Mouse (Mus musculus) thymus, adult 2 months (tissue): ENCODE measurements at regions not wholly inside any gene's neighbourhood (a gene's known extent, or its start where the extent isn't known, plus 50 kb on each side); places are given as distances from the start of the nearest gene placed in this dataset.

Experiments used
- DNase-seq: peaks from one replicate; pipeline ENCODE4 v3.0.0; 2021
- H3K27ac ChIP-seq: fragments of 200-500 bp; 2 replicates; pipeline ENCODE4 v1.5.1; 2012; ENCODE audit warnings: low read length, control low read depth; ENCODE audit not compliant: control insufficient read depth, insufficient read depth
- H3K27me3 ChIP-seq: fragments of 200-500 bp; 2 replicates; pipeline ENCODE4 v1.6.1; 2012; ENCODE audit warnings: mild to moderate bottlenecking, low read length, moderate library complexity, mixed read lengths; ENCODE audit not compliant: control insufficient read depth, insufficient read depth
- H3K36me3 ChIP-seq: fragments of 200-500 bp; 2 replicates; pipeline ENCODE4 v1.6.1; 2012; ENCODE audit warnings: mild to moderate bottlenecking, low read length, moderate library complexity; ENCODE audit not compliant: control insufficient read depth, insufficient read depth
- H3K4me1 ChIP-seq: fragments of 200-500 bp; replicated peaks from 2 replicates; pipeline ENCODE4 v1.6.1; 2012; ENCODE audit warnings: low read length; ENCODE audit not compliant: control insufficient read depth, insufficient read depth
- H3K4me3 ChIP-seq: fragments of 200-500 bp; 2 replicates; pipeline ENCODE4 v1.5.1; 2012; ENCODE audit warnings: mild to moderate bottlenecking, low read length, control low read depth, moderate library complexity; ENCODE audit not compliant: control insufficient read depth, insufficient read depth
- CTCF ChIP-seq: fragments of 200-500 bp; IDR thresholded peaks from 2 replicates; pipeline ENCODE4 v1.5.1; 2012; ENCODE audit warnings: mild to moderate bottlenecking, control low read depth, low read length, moderate library complexity, borderline replicate concordance; ENCODE audit not compliant: control insufficient read depth, poor library complexity, insufficient read depth; ENCODE audit errors: extremely low read depth
- POLR2A ChIP-seq: fragments of 200-500 bp; IDR thresholded peaks from 2 replicates; pipeline ENCODE4 v1.6.1; 2012; ENCODE audit warnings: mild to moderate bottlenecking, low read length, control low read depth, moderate library complexity; ENCODE audit not compliant: control insufficient read depth, poor library complexity, insufficient read depth; ENCODE audit errors: extremely low read depth
- WGBS: fragments of 180-500 bp; shearing (Covaris S2); methylation state at CpG from one replicate; pipeline ENCODE4 v1.1.7; 2018; 5-methylcytosine and 5-hydroxymethylcytosine counted together

DNA sequence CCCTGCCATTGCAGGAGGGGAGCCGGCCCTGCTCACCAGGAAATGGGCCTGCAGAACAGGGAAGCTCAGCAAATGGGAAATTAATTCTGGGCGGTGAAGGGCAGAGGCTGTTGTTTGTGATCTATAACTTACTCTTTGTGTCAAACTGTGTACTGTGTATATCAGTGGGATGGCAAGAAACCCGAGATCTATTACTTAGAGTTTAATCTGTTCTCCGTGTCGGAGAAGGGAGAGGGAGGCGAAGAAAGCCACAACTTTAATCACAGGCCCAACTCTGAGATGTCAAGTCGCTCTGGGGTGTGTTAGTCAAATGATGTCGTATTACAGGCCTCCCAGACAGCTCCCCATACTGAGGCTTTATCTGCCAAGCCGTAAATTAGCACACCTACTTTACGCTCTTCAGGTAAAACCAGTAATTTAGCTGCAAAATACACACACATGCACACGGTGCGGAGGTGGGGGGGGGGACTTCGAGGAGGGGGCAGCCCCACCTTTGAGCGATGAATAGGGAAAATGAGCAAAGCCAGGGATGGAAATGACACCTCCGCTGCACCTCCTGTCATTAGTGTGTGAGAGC lies 158.0 kb downstream of the Rplp1 start:
- H3K4me3 ChIP-seq: no peak overlapping the region
- TF ChIP-seq CTCF (no peak), POLR2A (no peak)
- H3K4me1 ChIP-seq: peaks cover 32% of the 10 kb centered on the region
- no peaks in the 10 kb centered on the region for H3K27me3 ChIP-seq
- no peak overlapping the region for H3K27ac ChIP-seq
- no peak for DNase-seq
- WGBS: 92% methylated on average over 15 of the region's 15 CpGs
- no peaks in the 10 kb centered on the region for H3K36me3 ChIP-seq

- no peak for DNase-seq
- H3K27me3 ChIP-seq: no peaks in the 10 kb centered on the region
- 96% methylated on average over 3 of the region's 3 CpGs for WGBS
- TF ChIP-seq CTCF (no peak), POLR2A (no peak)
- peaks cover 32% of the 10 kb centered on the region for H3K4me1 ChIP-seq
- H3K4me3 ChIP-seq: no peak overlapping the region
- no peak overlapping the region for H3K27ac ChIP-seq
- H3K36me3 ChIP-seq: no peaks in the 10 kb centered on the region
Measured at GRCm38 (mm10) chr9:61755311-61755710, 159.0 kb downstream of the Rplp1 start.

DNA sequence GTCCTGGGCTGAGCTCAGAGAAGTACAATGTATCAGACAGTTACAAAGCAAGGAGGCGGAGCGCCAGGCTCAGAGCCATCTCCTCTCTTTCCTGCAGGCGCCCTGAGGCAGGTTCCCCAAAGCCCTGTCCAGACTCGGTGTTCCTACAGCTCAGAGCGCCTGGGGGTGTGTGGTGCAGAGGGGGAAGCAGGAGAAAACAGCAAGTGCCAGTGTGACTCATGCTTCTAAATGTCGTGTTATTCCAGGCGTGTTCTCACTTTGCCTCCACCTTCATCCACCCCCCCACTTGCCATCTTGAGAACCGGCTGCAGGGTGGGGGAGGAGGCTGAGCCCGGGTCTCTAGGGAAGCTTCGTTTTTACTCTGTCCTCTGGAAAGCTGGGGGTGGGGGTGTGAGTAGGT lies 160.5 kb downstream of the Rplp1 start:
- TF ChIP-seq CTCF (no peak), POLR2A (0 out of 2 replicates have a peak, but pooled peaks have one; percentile 29)
- H3K27me3 ChIP-seq: no peaks in the 10 kb centered on the region
- no peaks in the 10 kb centered on the region for H3K36me3 ChIP-seq
- peaks cover 23% of the 10 kb centered on the region for H3K4me1 ChIP-seq
- 14% methylated on average over 10 of the region's 10 CpGs for WGBS
- peak overlapping the region; percentile 36 for H3K4me3 ChIP-seq
- H3K27ac ChIP-seq: peak overlapping the region; percentile 60; the same call in 1 of the 2 replicates
- peak; percentile 35 for DNase-seq

- Histone ChIP-seq H3K4me1 (peaks cover 20% of the 10 kb centered on the region), H3K27ac (no peak overlapping the region), H3K27me3 (no peaks in the 10 kb centered on the region), H3K36me3 (no peaks in the 10 kb centered on the region), H3K4me3 (no peak overlapping the region)
- no peak for TF ChIP-seq POLR2A
- TF ChIP-seq CTCF: no peak
- WGBS: 86% methylated on average over 4 of the region's 4 CpGs
- DNase-seq: no peak
Measured at GRCm38 (mm10) chr9:61749201-61749600, 165.1 kb downstream of the Rplp1 start.

DNA sequence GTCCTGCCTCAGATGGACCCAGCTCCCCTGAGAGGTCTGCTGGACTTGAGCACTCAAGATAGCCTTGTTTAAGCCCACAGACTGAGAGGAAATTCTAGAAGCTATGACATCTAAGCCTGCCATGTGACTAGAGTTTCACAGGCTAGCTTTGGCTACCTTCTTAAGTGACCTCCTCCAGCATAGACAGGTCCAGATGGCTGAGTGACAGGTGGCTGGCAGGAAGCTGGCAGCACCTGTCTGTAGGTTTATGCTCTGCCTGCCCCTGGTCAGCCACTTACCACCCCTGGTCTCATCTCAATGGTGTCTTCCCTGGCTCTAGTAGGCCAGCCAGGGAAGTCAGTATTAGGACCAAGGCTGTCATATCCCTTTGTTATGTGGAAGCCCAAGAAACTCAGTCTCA lies 165.9 kb downstream of the Rplp1 start:
- DNase-seq: no peak
- Histone ChIP-seq H3K27ac (no peak overlapping the region), H3K4me3 (no peak overlapping the region), H3K36me3 (no peaks in the 10 kb centered on the region), H3K4me1 (peaks cover 12% of the 10 kb centered on the region), H3K27me3 (no peaks in the 10 kb centered on the region)
- TF ChIP-seq POLR2A: no peak
- no peak for TF ChIP-seq CTCF

- H3K27me3 ChIP-seq: no peaks in the 10 kb centered on the region
- TF ChIP-seq POLR2A: no peak
- TF ChIP-seq CTCF: no peak
- H3K4me1 ChIP-seq: peaks cover 8% of the 10 kb centered on the region
- WGBS: 72% methylated on average over 6 of the region's 6 CpGs
- H3K27ac ChIP-seq: no peak overlapping the region
- no peak for DNase-seq
- H3K4me3 ChIP-seq: no peak overlapping the region
- no peaks in the 10 kb centered on the region for H3K36me3 ChIP-seq
Measured at GRCm38 (mm10) chr9:61746401-61746800, 167.9 kb downstream of the Rplp1 start.

DNA sequence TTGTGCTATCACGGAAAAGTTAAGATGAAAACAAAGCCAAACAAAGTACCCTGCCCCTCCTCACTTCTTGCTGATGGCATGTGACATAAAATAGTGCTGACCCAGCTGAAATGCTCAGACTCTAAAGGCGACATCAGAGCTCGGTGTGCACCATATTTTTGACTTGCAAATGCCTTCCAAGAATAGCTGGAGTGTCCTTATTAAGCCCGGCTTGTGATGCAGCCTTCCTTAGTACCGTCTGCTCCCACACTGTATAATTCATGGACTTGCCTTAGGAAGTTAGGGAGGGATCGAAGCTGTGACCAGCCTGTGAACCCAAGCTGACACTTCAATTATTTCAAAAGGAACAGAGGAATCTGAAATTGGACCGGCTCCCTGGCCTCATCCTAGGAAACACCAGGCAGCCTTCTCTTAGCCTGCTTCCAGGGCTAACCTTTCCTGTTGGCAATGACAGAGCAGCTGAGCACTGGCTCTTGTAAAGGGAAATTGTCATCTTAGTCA lies 169.0 kb downstream of the Rplp1 start:
- Histone ChIP-seq H3K4me1 (peaks cover 8% of the 10 kb centered on the region), H3K27me3 (no peaks in the 10 kb centered on the region), H3K36me3 (no peaks in the 10 kb centered on the region), H3K27ac (no peak overlapping the region), H3K4me3 (no peak overlapping the region)
- DNase-seq: no peak
- 94% methylated on average over 7 of the region's 7 CpGs for WGBS
- TF ChIP-seq POLR2A (no peak), CTCF (no peak)
